Mouse (Mus musculus) midbrain, postnatal 0 days (tissue): ENCODE measurements at regions not wholly inside any gene's neighbourhood (a gene's known extent, or its start where the extent isn't known, plus 50 kb on each side); places are given as distances from the start of the nearest gene placed in this dataset.
"Not testable (repeated sequence)": the region's sequence is repeated elsewhere in the genome, so short reads cannot be mapped to it uniquely, and the experiment has no call there.

Source experiments
- ATAC-seq: fragments of 200-750 bp; cut with Nextera tagmentation; 2 replicates; pipeline ENCODE4 v1.8.0; 2017; ENCODE audit warnings: moderate number of reproducible peaks, mild to moderate bottlenecking, moderate TSS enrichment, moderate library complexity; ENCODE audit not compliant: low FRiP score
- DNase-seq: peaks from one replicate; pipeline ENCODE4 v3.0.0-alpha.2; 2015; ENCODE audit warnings: low spot score
- H3K27ac ChIP-seq: fragments of 300-500 bp; sonication (generic); 2 replicates; pipeline ENCODE4 v1.5.1; 2014; ENCODE audit warnings: low read depth, mild to moderate bottlenecking, low read length, mixed read lengths
- H3K27me3 ChIP-seq: fragments of 300-500 bp; sonication (generic); 2 replicates; pipeline ENCODE4 v1.6.1; 2014; ENCODE audit warnings: low read length, control low read depth, mixed read lengths; ENCODE audit not compliant: insufficient read depth
- H3K36me3 ChIP-seq: fragments of 300-500 bp; sonication (generic); 2 replicates; pipeline ENCODE4 v1.6.1; 2014; ENCODE audit warnings: low read length, control low read depth, mixed read lengths; ENCODE audit not compliant: insufficient read depth
- H3K4me1 ChIP-seq: fragments of 300-500 bp; sonication (generic); 2 replicates; pipeline ENCODE4 v1.6.1; 2014; ENCODE audit warnings: mild to moderate bottlenecking, control low read depth, antibody characterized with exemption, low read length, mixed read lengths; ENCODE audit not compliant: insufficient read depth
- H3K4me2 ChIP-seq: fragments of 300-500 bp; sonication (generic); 2 replicates; pipeline ENCODE4 v1.6.1; 2014; ENCODE audit warnings: low read depth, mild to moderate bottlenecking, low read length, mixed read lengths; ENCODE audit not compliant: poor library complexity, severe bottlenecking
- H3K4me3 ChIP-seq: fragments of 300-500 bp; sonication (generic); 2 replicates; pipeline ENCODE4 v1.5.1; 2014; ENCODE audit warnings: low read depth, mild to moderate bottlenecking, low read length, moderate library complexity
- H3K9ac ChIP-seq: fragments of 300-500 bp; sonication (generic); replicated peaks from 2 replicates; pipeline ENCODE4 v1.6.1; 2014; ENCODE audit warnings: mild to moderate bottlenecking, low read length, moderate library complexity, mixed read lengths; ENCODE audit not compliant: poor library complexity, severe bottlenecking
- H3K9me3 ChIP-seq: fragments of 300-500 bp; sonication (generic); 2 replicates; pipeline ENCODE4 v1.6.1; 2016; ENCODE audit warnings: low read length, control low read depth
- CTCF ChIP-seq: IDR thresholded peaks from 2 replicates; pipeline ENCODE4 v1.5.1; 2016; ENCODE audit warnings: antibody characterized with exemption, mild to moderate bottlenecking
- WGBS: fragments of 180-500 bp; shearing (Covaris S2); extraction: QIAGEN DNeasy Blood & Tissue Kit; methylation state at CpG from one replicate; pipeline ENCODE4 v1.1.7; 2014; 5-methylcytosine and 5-hydroxymethylcytosine counted together

DNA sequence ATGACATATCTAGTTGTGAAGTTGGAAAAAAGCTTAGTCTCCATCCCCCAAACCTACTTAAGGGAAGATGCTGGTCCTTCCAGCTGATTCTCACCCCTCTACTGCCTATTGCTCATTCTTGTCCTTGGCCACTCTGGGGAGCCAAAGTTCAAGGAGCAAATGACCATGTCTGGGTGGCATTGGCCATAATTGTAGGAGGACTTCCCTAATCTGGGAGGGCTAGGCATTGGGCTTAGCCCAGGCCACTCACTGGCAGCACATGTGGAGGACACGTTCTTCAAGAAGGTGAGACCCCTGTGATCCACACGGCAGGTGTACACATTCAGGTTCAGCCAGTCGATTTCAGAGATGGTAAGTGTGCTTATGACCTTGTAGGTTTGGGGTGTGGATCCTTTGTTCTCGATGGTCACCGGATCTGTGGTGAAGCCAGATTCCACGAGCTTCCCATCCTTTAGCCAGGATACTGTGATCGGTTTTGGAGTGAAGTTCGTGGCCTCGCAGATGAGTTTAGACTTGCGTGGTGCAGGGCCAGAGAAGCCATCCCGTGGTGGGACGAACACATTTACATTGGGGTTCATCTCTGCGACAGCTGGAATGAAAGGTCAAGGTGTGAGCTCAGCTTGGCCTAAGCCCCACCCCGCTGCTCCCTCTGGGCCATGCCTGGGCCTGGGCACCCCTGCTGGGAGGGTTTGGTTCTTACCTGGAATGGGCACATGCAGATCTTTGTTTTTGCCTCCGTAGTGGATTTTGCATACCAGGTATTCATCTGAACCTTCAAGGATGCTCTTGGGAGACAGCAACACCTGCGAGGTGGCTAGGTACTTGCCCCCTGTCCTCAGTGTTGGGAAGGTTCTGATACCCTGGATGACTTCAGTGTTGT is 67.4 kb upstream of the Adam6b start:
- Histone ChIP-seq H3K27me3 (no peaks in the 10 kb centered on the region), H3K9ac (no peak overlapping the region), H3K9me3 (peaks cover 10% of the 10 kb centered on the region), H3K4me1 (no peaks in the 10 kb centered on the region), H3K4me3 (no peak overlapping the region), H3K4me2 (no peak overlapping the region), H3K36me3 (no peaks in the 10 kb centered on the region), H3K27ac (no peak overlapping the region)
- DNase-seq (no peak), ATAC-seq (no peak)
- WGBS, result 85% methylated on average over 16 of the region's 16 CpGs
- no peak for TF ChIP-seq CTCF

- DNase-seq (no peak), ATAC-seq (no peak)
- no peak for TF ChIP-seq CTCF
- WGBS, result 79% methylated on average over 5 of the region's 5 CpGs
- Histone ChIP-seq H3K9ac (no peak overlapping the region), H3K4me3 (no peak overlapping the region), H3K27ac (no peak overlapping the region), H3K27me3 (no peaks in the 10 kb centered on the region), H3K4me2 (no peak overlapping the region), H3K36me3 (no peaks in the 10 kb centered on the region), H3K9me3 (peaks cover 4% of the 10 kb centered on the region), H3K4me1 (no peaks in the 10 kb centered on the region)
Observed at GRCm38 (mm10) chr12:113422736-113423254, 66.5 kb upstream of the Adam6b start.

DNA sequence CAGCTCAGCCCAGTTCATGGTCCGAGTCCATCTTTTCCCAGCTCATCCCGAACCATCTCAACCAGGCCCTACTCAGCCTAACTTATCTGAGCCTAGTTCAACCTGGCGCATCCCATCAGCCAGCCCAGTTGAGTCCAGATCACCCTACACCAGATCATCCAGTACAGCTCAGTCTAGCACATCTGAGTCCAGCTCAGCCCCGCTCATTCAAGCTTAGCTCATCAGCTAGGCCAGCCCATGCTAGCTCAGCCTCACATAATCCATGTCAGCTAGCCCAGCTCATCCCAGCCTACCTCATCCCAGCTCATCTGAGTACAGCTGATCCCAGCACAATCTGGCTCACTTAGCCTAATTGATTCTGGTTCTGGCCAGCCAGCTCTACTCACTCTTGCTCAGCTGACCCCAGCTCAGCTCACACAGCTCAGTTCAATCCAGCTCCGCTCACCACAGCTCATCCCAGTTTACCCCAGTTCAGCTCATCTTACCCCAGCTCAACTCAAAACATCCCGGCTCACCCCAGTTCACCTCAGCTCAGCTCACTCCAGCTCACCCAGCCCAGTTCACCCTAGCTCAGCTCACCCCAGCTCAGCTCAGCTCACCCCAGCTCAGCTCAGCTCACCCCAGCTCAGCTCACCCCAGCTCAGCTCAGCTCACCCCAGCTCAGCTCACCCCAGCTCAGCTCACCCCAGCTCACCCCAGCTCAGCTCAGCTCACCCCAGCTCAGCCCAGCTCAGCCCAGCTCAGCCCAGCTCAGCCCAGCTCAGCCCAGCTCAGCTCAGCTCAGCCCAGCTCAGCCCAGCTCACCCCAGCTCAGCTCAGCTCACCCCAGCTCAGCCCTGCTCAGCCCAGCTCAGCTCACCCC is 65.3 kb upstream of the Adam6b start:
- no peak overlapping the region for H3K4me2 ChIP-seq
- no peaks in the 10 kb centered on the region for H3K36me3 ChIP-seq
- no peak overlapping the region for H3K4me3 ChIP-seq
- peaks cover 4% of the 10 kb centered on the region for H3K9me3 ChIP-seq
- TF ChIP-seq CTCF, result no peak
- no peak overlapping the region for H3K9ac ChIP-seq
- DNase-seq (no peak), ATAC-seq (no peak)
- no peaks in the 10 kb centered on the region for H3K4me1 ChIP-seq
- WGBS, result 90% methylated on average over 6 of the region's 6 CpGs
- no peaks in the 10 kb centered on the region for H3K27me3 ChIP-seq
- no peak overlapping the region for H3K27ac ChIP-seq

GRCm38 (mm10) chr12:113424598-113425208 is 64.6 kb upstream of the Adam6b start:
- H3K27me3 ChIP-seq, H3K4me3 ChIP-seq, H3K9ac ChIP-seq, DNase-seq, H3K4me1 ChIP-seq, H3K27ac ChIP-seq, H3K9me3 ChIP-seq, H3K36me3 ChIP-seq, H3K4me2 ChIP-seq, ATAC-seq: not testable (repeated sequence)

DNA sequence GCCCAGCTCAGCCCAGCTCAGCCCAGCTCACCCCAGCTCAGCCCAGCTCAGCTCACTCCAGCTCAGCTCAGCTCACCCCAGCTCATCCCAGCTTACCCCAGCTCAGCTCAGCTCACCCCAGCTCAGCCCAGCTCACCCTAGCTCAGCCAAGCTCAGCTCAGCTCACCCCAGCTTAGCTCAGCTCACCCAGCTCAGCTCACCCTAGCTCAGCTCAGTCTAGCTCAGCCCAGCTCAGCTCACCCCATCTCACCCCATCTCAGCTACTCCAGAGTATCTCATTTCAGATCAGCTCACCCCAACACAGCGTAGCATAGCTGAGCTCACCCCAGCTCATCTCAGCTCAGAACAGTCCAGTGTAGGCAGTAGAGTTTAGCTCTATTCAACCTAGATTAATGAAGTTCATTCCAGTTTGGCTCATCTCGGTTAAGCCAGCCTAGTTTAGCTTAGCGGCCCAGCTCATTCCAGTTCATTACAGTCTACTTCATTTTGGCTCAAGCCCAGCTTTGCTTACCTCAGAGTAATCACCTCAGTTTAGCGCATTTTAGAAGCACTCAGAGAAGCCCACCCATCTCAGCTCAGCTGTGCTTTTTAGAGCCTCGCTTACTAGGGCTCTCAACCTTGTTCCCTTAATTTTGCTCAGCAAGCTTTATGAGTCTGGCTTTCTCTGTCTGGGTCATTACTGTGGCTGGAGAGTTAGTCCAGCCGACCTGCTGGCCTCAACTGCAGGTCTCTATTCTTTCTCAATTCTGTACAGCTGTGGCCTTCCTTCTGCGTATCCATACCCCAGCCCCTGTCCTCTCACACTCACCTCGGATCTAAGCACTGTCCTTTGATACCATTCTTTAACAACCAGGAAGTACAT is 63.9 kb upstream of the Adam6b start:
- DNase-seq (no peak), ATAC-seq (no peak)
- no peak overlapping the region for H3K4me2 ChIP-seq
- 81% methylated on average over 8 of the region's 8 CpGs for WGBS
- H3K27me3 ChIP-seq, result no peaks in the 10 kb centered on the region
- H3K27ac ChIP-seq, result no peak overlapping the region
- peaks cover 4% of the 10 kb centered on the region for H3K9me3 ChIP-seq
- H3K9ac ChIP-seq, result no peak overlapping the region
- no peaks in the 10 kb centered on the region for H3K36me3 ChIP-seq
- H3K4me3 ChIP-seq, result no peak overlapping the region
- no peak for TF ChIP-seq CTCF
- no peaks in the 10 kb centered on the region for H3K4me1 ChIP-seq
